Mouse (Mus musculus): Measurements from ENCODE around the gene Kat2a. TPM values are rescaled to one million over a fixed set of nuclear protein-coding genes. Genes with fewer than 3 reads are reported as not detected.

The Kat2a gene
- polyA plus RNA-seq, 1 experiment from 2014 or later, result 74.5 TPM

GRCm38 (mm10) chr11:100705095-100705747 lies 7.0 kb downstream of the Kat2a start:
- Histone ChIP-seq H3K4me2 (replicated peaks; ENCODE audit: low read depth, low read length) (no peak overlapping the region), H3K9me3 (ENCODE audit: control insufficient read depth, low read length) (no peaks in the 10 kb centered on the region), H3K27me3 (ENCODE audit: control insufficient read depth, insufficient read depth, low read length) (no peaks in the 10 kb centered on the region), H3K9ac (ENCODE audit: low read depth, low read length) (no peak overlapping the region), H3K27ac (ENCODE audit: low read depth, low read length) (no peak overlapping the region), H3K4me1 (ENCODE audit: control insufficient read depth, insufficient read depth, low read length) (peaks cover 5% of the 10 kb centered on the region; the same call in 1 of the 2 replicates), H3K36me3 (ENCODE audit: control insufficient read depth, insufficient read depth, low read length) (peaks cover 57% of the 10 kb centered on the region), H3K4me3 (ENCODE audit: low read length) (no peak overlapping the region)
- no peak for ATAC-seq (ENCODE audit: low FRiP score, low TSS enrichment)
- whole genome bisulfite sequencing, result 90% methylated on average over 23 of the region's 23 CpGs

GRCm38 (mm10) chr11:100703851-100704531 lies 8.3 kb downstream of the Kat2a start, which contains the start of gene Dhx58:
TSS of gene Dhx58 (minus strand) at chr11:100704271.
- Histone ChIP-seq H3K4me2 (replicated peaks; ENCODE audit: low read depth, low read length) (no peak within 1 kb of the TSS), H3K9ac (ENCODE audit: low read depth, low read length) (no peak within 1 kb of the TSS), H3K4me3 (ENCODE audit: low read length) (no peak within 1 kb of the TSS), H3K36me3 (ENCODE audit: control insufficient read depth, insufficient read depth, low read length) (peaks cover 46% of the 10 kb centered on the region), H3K9me3 (ENCODE audit: control insufficient read depth, low read length) (no peaks in the 10 kb centered on the region), H3K27ac (ENCODE audit: low read depth, low read length) (no peak within 1 kb of the TSS), H3K4me1 (ENCODE audit: control insufficient read depth, insufficient read depth, low read length) (peaks cover 5% of the 10 kb centered on the region; the same call in 1 of the 2 replicates), H3K27me3 (ENCODE audit: control insufficient read depth, insufficient read depth, low read length) (no peaks in the 10 kb centered on the region)
- WGBS, result 73% methylated on average over 7 of the region's 7 CpGs
- ATAC-seq (ENCODE audit: low FRiP score, low TSS enrichment), result no peak

GRCm38 (mm10) chr11:100703366-100703765 lies 8.9 kb downstream of the Kat2a start:
- peaks cover 40% of the 10 kb centered on the region for H3K36me3 ChIP-seq (ENCODE audit: control insufficient read depth, insufficient read depth, low read length)
- WGBS, result 65% methylated on average over 11 of the region's 11 CpGs
- H3K4me3 ChIP-seq (ENCODE audit: low read length), result no peak overlapping the region
- H3K9ac ChIP-seq (ENCODE audit: low read depth, low read length), result no peak overlapping the region
- H3K4me2 ChIP-seq (replicated peaks; ENCODE audit: low read depth, low read length), result no peak overlapping the region
- no peak for ATAC-seq (ENCODE audit: low FRiP score, low TSS enrichment)
- H3K27me3 ChIP-seq (ENCODE audit: control insufficient read depth, insufficient read depth, low read length), result no peaks in the 10 kb centered on the region
- H3K9me3 ChIP-seq (ENCODE audit: control insufficient read depth, low read length), result no peaks in the 10 kb centered on the region
- H3K4me1 ChIP-seq (ENCODE audit: control insufficient read depth, insufficient read depth, low read length), result peaks cover 5% of the 10 kb centered on the region; the same call in 1 of the 2 replicates
- no peak overlapping the region for H3K27ac ChIP-seq (ENCODE audit: low read depth, low read length)

- Histone ChIP-seq H3K4me3 (ENCODE audit: low read length) (no peak overlapping the region), H3K9ac (ENCODE audit: low read depth, low read length) (no peak overlapping the region), H3K36me3 (ENCODE audit: control insufficient read depth, insufficient read depth, low read length) (peaks cover 35% of the 10 kb centered on the region), H3K4me2 (replicated peaks; ENCODE audit: low read depth, low read length) (peak overlapping the region; percentile 6; the same call in 1 of the 2 replicates), H3K27me3 (ENCODE audit: control insufficient read depth, insufficient read depth, low read length) (no peaks in the 10 kb centered on the region), H3K4me1 (ENCODE audit: control insufficient read depth, insufficient read depth, low read length) (peaks cover 5% of the 10 kb centered on the region; the same call in 1 of the 2 replicates), H3K9me3 (ENCODE audit: control insufficient read depth, low read length) (no peaks in the 10 kb centered on the region), H3K27ac (ENCODE audit: low read depth, low read length) (no peak overlapping the region)
- ATAC-seq (ENCODE audit: low FRiP score, low TSS enrichment), result no peak
- WGBS, result 45% methylated on average over 7 of the region's 7 CpGs
Observed at GRCm38 (mm10) chr11:100702906-100703305, 9.4 kb downstream of the Kat2a start.

- Histone ChIP-seq H3K9ac (ENCODE audit: low read depth, low read length) (no peak overlapping the region), H3K36me3 (ENCODE audit: control insufficient read depth, insufficient read depth, low read length) (peaks cover 29% of the 10 kb centered on the region), H3K27ac (ENCODE audit: low read depth, low read length) (no peak overlapping the region), H3K4me2 (replicated peaks; ENCODE audit: low read depth, low read length) (peak overlapping the region; percentile 6; the same call in 1 of the 2 replicates), H3K4me1 (ENCODE audit: control insufficient read depth, insufficient read depth, low read length) (peaks cover 5% of the 10 kb centered on the region; the same call in 1 of the 2 replicates), H3K4me3 (ENCODE audit: low read length) (no peak overlapping the region), H3K9me3 (ENCODE audit: control insufficient read depth, low read length) (no peaks in the 10 kb centered on the region), H3K27me3 (ENCODE audit: control insufficient read depth, insufficient read depth, low read length) (no peaks in the 10 kb centered on the region)
- ATAC-seq (ENCODE audit: low FRiP score, low TSS enrichment), result peak; percentile 48
- 38% methylated on average over 19 of the region's 19 CpGs for WGBS
Observed at GRCm38 (mm10) chr11:100702081-100702851, 10.0 kb downstream of the Kat2a start.

- H3K27me3 ChIP-seq (ENCODE audit: control insufficient read depth, insufficient read depth, low read length), result no peaks in the 10 kb centered on the region
- 2% methylated on average over 14 of the region's 14 CpGs for WGBS
Observed at GRCm38 (mm10) chr11:100701301-100701700, 11.0 kb downstream of the Kat2a start.

GRCm38 (mm10) chr11:100700710-100701109 lies 11.6 kb downstream of the Kat2a start:
- H3K27ac ChIP-seq (ENCODE audit: low read depth, low read length), result no peak overlapping the region
- no peaks in the 10 kb centered on the region for H3K27me3 ChIP-seq (ENCODE audit: control insufficient read depth, insufficient read depth, low read length)
- no peak overlapping the region for H3K4me3 ChIP-seq (ENCODE audit: low read length)
- peaks cover 5% of the 10 kb centered on the region; the same call in 1 of the 2 replicates for H3K4me1 ChIP-seq (ENCODE audit: control insufficient read depth, insufficient read depth, low read length)
- ATAC-seq (ENCODE audit: low FRiP score, low TSS enrichment), result no peak
- 68% methylated on average over 3 of the region's 3 CpGs for WGBS
- H3K9me3 ChIP-seq (ENCODE audit: control insufficient read depth, low read length), result no peaks in the 10 kb centered on the region
- peaks cover 14% of the 10 kb centered on the region for H3K36me3 ChIP-seq (ENCODE audit: control insufficient read depth, insufficient read depth, low read length)
- no peak overlapping the region for H3K9ac ChIP-seq (ENCODE audit: low read depth, low read length)
- H3K4me2 ChIP-seq (replicated peaks; ENCODE audit: low read depth, low read length), result peak overlapping the region; percentile 40; the same call in 1 of the 2 replicates

More at GRCm38 (mm10) chr11:100701301-100701700, 11.0 kb downstream of the Kat2a start:
- no peak overlapping the region for H3K9ac ChIP-seq (ENCODE audit: low read depth, low read length)
- no peak for ATAC-seq (ENCODE audit: low FRiP score, low TSS enrichment)
- H3K4me3 ChIP-seq (ENCODE audit: low read length), result peak overlapping the region; percentile 24; the same call in 1 of the 2 replicates
- H3K36me3 ChIP-seq (ENCODE audit: control insufficient read depth, insufficient read depth, low read length), result peaks cover 20% of the 10 kb centered on the region
- peaks cover 5% of the 10 kb centered on the region; the same call in 1 of the 2 replicates for H3K4me1 ChIP-seq (ENCODE audit: control insufficient read depth, insufficient read depth, low read length)
- no peaks in the 10 kb centered on the region for H3K9me3 ChIP-seq (ENCODE audit: control insufficient read depth, low read length)
- peak overlapping the region; percentile 40 for H3K4me2 ChIP-seq (replicated peaks; ENCODE audit: low read depth, low read length)
- H3K27ac ChIP-seq (ENCODE audit: low read depth, low read length), result no peak overlapping the region

- Histone ChIP-seq H3K36me3 (ENCODE audit: control insufficient read depth, insufficient read depth, low read length) (no peaks in the 10 kb centered on the region), H3K4me1 (ENCODE audit: control insufficient read depth, insufficient read depth, low read length) (peaks cover 5% of the 10 kb centered on the region; the same call in 1 of the 2 replicates), H3K9me3 (ENCODE audit: control insufficient read depth, low read length) (no peaks in the 10 kb centered on the region), H3K27ac (ENCODE audit: low read depth, low read length) (no peak overlapping the region), H3K9ac (ENCODE audit: low read depth, low read length) (no peak overlapping the region), H3K4me3 (ENCODE audit: low read length) (no peak overlapping the region), H3K27me3 (ENCODE audit: control insufficient read depth, insufficient read depth, low read length) (no peaks in the 10 kb centered on the region), H3K4me2 (replicated peaks; ENCODE audit: low read depth, low read length) (no peak overlapping the region)
- ATAC-seq (ENCODE audit: low FRiP score, low TSS enrichment), result no peak
- 71% methylated on average over 7 of the region's 7 CpGs for WGBS
Observed at GRCm38 (mm10) chr11:100697921-100698320, 14.3 kb downstream of the Kat2a start.

Data from kidney, embryonic 14.5 days (tissue).